Mouse (Mus musculus) small intestine, adult 2 months (tissue): ENCODE measurements around the gene Kcnip3. TPM values are rescaled to one million over a fixed set of nuclear protein-coding genes. Genes with fewer than 3 reads are reported as not detected.

Experiments
- H3K27ac ChIP-seq: fragments of 200-500 bp; 2 replicates; pipeline ENCODE4 v1.5.1; 2012; ENCODE audit warnings: low read depth, low read length, control low read depth, inconsistent platforms; ENCODE audit not compliant: insufficient read depth
- H3K27me3 ChIP-seq: fragments of 200-500 bp; 2 replicates; pipeline ENCODE4 v1.6.1; 2012; ENCODE audit warnings: mild to moderate bottlenecking, moderate library complexity, low read length, inconsistent platforms; ENCODE audit not compliant: control insufficient read depth, insufficient read depth
- H3K36me3 ChIP-seq: fragments of 200-500 bp; 2 replicates; pipeline ENCODE4 v1.6.1; 2012; ENCODE audit warnings: mild to moderate bottlenecking, low read length, control low read depth, inconsistent platforms; ENCODE audit not compliant: control insufficient read depth, insufficient read depth
- H3K4me1 ChIP-seq: fragments of 200-500 bp; 2 replicates; pipeline ENCODE4 v1.6.1; 2012; ENCODE audit warnings: low read length, inconsistent platforms, mixed read lengths; ENCODE audit not compliant: control insufficient read depth, insufficient read depth, insufficient read length
- H3K4me3 ChIP-seq: fragments of 200-500 bp; 2 replicates; pipeline ENCODE4 v1.5.1; 2012; ENCODE audit warnings: low read depth, mild to moderate bottlenecking, control low read depth, inconsistent platforms, low read length, moderate library complexity
- CTCF ChIP-seq: fragments of 200-500 bp; IDR thresholded peaks from 2 replicates; pipeline ENCODE4 v1.5.1; 2012; ENCODE audit warnings: low read depth, mild to moderate bottlenecking, control low read depth, inconsistent platforms, low read length, moderate library complexity, mixed read lengths; ENCODE audit not compliant: insufficient replicate concordance, insufficient read length; ENCODE audit errors: extremely low read depth
- POLR2A ChIP-seq: fragments of 200-500 bp; IDR thresholded peaks from 2 replicates; pipeline ENCODE4 v1.6.1; 2012; ENCODE audit warnings: low read depth, mild to moderate bottlenecking, control low read depth, inconsistent platforms, low read length, moderate library complexity
- WGBS: fragments of 180-500 bp; shearing (Covaris S2); methylation state at CpG from one replicate; pipeline ENCODE4 v1.1.7; 2018; 5-methylcytosine and 5-hydroxymethylcytosine counted together
- polyA plus RNA-seq: library from polyadenylated mRNA; depleted of rRNA; stranded (reverse); fragments of >200 nt; gene quantifications from 2 replicates; pipeline ENCODE4 v1.2.3, GENCODE M21; 2012

The Kcnip3 gene
- polyA plus RNA-seq, 1 experiment = 2.4 TPM

DNA sequence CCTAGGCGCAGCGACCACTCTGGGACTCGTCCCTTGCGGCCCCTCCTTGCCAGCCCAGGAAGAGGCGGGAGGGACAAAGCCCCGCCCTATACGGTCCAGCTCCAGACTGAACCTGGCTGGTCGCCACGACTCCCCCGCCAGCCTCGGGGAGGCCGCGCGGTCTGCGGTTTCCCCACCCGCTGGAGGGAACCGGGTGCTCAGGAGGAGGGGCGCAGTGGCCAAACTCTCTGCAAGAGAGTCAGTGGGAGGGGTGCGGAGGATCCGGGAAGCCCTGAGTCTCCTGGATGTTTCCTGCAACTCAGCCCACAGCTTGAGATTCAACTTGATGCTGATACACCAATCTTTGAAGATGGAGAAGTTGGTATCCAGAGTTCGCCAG, 39.4 kb downstream of the Kcnip3 start:
- H3K27me3 ChIP-seq = peaks cover 22% of the 10 kb centered on the region
- H3K4me1 ChIP-seq = peaks cover 4% of the 10 kb centered on the region
- no peaks in the 10 kb centered on the region for H3K36me3 ChIP-seq
- under 1% methylated on average over 21 of the region's 21 CpGs for WGBS
- TF ChIP-seq CTCF (no peak), POLR2A (no peak)
- peak overlapping the region; percentile 26; the same call in 1 of the 2 replicates for H3K27ac ChIP-seq
- H3K4me3 ChIP-seq = peak overlapping the region; percentile 58

DNA sequence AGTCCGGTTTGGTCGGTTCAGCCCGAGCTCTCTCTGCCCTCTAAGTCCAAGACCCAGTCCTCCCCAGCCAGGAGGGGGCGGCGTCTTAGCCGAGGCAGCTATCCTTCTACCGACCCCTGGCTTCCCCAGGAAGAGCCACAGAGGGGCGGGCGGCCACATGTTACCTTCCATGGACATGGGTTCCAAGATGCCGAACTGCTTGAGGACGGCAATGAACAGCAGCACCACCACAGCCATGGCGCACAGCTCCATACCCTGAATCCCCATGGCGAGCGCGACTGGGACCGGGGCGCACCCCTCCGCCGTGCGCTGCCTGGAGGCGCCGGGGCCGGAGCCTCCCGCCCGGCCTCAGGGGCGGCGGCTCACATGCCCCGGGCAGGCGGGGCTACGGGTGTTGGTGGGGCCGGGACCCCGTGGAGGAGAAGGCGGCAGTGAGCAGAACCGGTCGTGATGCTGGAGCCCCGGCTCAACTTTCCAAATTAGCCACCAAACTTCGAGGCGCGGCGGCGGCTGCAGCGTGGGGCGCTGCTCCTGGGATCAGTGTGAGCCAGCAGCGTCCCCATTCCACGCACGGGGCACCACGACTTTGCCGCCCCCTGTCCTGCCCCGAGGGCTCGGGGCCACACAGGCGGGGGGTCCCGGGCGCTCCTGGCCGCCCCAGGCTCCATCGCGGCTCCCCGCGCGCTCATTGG, 39.9 kb downstream of the Kcnip3 start:
- H3K4me3 ChIP-seq = peak overlapping the region; percentile 58
- H3K27me3 ChIP-seq = peaks cover 22% of the 10 kb centered on the region
- H3K4me1 ChIP-seq = peaks cover 4% of the 10 kb centered on the region
- no peak overlapping the region for H3K27ac ChIP-seq
- no peak for TF ChIP-seq CTCF
- no peak for TF ChIP-seq POLR2A
- no peaks in the 10 kb centered on the region for H3K36me3 ChIP-seq
- WGBS = 3% methylated on average over 59 of the region's 59 CpGs

DNA sequence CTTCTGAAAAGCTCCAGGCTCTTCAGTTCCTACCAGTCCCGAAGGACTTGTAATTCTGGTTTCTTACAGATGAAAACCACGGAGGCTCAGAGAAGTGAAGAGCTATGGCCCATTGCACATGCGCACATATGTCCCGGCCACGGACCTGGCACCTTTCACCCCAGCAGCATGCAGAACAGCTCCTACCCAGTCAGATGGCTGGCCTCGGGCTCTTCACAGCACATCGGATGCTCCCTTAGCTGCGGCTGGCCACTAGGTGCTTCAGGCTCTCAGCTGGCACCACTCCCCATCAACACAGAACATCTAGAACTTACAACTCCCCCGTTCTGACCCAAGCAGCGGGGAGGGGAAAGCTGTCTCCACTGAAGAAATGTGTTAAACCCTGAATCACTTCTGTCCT, 42.1 kb downstream of the Kcnip3 start:
- Histone ChIP-seq H3K36me3 (no peaks in the 10 kb centered on the region), H3K27me3 (peaks cover 22% of the 10 kb centered on the region), H3K4me3 (no peak overlapping the region), H3K27ac (no peak overlapping the region), H3K4me1 (peaks cover 4% of the 10 kb centered on the region)
- 62% methylated on average over 10 of the region's 10 CpGs for WGBS
- TF ChIP-seq CTCF (no peak), POLR2A (no peak)

DNA sequence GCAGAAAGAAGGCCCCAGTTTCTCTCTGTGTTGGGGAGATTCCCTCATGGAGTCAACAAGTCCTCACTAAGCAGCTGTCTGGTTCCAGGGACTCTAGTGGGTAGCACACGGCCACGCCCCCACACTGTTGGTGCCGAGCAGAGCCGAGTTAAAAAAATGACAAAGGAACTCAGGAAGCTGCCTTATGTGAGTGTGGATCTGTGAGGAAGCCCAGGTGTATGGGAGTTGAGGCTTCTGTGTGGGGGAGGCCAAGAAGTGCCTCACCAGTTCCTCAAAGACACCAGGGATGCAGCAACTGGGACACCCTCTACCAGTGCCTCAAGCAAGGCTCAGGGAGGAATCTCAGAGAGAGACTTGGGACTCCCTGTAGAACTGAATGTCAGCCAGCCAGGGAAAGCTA, 42.7 kb downstream of the Kcnip3 start:
- Histone ChIP-seq H3K27ac (no peak overlapping the region), H3K4me1 (peaks cover 2% of the 10 kb centered on the region; the same call in 1 of the 2 replicates), H3K27me3 (peaks cover 22% of the 10 kb centered on the region), H3K36me3 (no peaks in the 10 kb centered on the region), H3K4me3 (no peak overlapping the region)
- 69% methylated on average over 4 of the region's 4 CpGs for WGBS
- no peak for TF ChIP-seq CTCF

DNA sequence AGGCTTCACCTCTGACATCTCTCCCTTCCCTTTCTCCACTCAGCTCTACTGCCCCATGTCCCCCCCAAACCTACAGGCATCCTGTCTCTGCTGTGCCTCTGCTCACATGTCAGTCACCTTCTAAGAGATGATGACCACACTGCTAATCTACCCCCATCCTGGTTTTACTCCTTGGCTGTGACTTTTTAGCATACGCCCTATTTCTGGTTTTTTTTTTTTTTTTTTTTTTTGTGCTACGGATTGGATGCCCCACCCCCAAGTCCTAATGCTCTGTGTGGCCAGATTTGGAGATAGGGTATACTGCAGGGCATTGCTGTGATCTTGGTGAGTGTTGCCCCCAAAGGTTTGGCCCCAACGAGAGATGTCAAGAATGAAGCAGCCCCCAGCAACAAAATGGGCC, 49.6 kb downstream of the Kcnip3 start:
- TF ChIP-seq POLR2A (no peak), CTCF (no peak)
- no peaks in the 10 kb centered on the region for H3K36me3 ChIP-seq
- H3K4me3 ChIP-seq = no peak overlapping the region
- H3K4me1 ChIP-seq = no peaks in the 10 kb centered on the region
- no peaks in the 10 kb centered on the region for H3K27me3 ChIP-seq
- 44% methylated on average over 3 of the region's 3 CpGs for WGBS
- no peak overlapping the region for H3K27ac ChIP-seq

DNA sequence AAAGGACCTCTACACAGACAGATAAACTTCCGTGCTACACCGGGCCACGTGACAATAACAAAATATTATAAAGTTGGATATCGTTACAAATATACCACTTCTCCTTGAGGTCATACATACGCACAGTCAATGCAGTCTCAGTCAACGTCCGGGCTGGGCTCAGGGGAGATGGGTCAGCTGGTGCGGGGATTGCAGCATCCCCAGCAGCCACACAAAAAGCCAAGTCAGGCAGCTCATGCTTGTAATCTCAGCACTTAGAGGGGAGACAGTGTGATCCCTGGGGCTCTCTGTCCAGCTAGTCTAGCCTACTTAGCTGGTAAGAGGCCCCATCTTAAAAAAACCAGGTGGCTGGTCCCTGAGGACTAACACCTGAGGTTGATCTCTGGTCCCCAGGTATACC, 50.6 kb downstream of the Kcnip3 start:
- Histone ChIP-seq H3K4me3 (no peak overlapping the region), H3K36me3 (no peaks in the 10 kb centered on the region), H3K27ac (no peak overlapping the region), H3K27me3 (no peaks in the 10 kb centered on the region), H3K4me1 (no peaks in the 10 kb centered on the region)
- 83% methylated on average over 8 of the region's 8 CpGs for WGBS
- TF ChIP-seq POLR2A (no peak), CTCF (no peak)

DNA sequence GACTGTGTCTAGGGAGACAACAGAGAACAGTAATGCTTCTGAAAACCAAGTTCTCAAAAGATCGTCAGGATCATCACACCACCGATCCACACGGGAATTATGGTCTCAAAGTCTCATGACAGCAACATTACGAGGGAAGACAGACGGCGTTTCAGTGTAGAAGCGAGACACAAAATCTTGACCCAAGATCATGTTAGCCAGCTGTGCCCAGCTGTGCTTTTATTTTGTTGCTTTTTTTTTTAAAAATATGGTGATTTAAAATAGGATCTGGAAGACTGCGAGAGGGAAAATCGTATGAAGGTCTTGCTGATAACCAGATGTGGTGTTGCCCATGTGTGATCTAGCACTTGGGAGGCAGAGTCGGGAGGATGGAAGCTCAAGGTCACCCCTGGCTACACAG, 51.2 kb downstream of the Kcnip3 start:
- Histone ChIP-seq H3K4me3 (no peak overlapping the region), H3K27ac (no peak overlapping the region), H3K4me1 (no peaks in the 10 kb centered on the region), H3K27me3 (no peaks in the 10 kb centered on the region), H3K36me3 (no peaks in the 10 kb centered on the region)
- TF ChIP-seq POLR2A (no peak), CTCF (no peak)
- 75% methylated on average over 10 of the region's 10 CpGs for WGBS

DNA sequence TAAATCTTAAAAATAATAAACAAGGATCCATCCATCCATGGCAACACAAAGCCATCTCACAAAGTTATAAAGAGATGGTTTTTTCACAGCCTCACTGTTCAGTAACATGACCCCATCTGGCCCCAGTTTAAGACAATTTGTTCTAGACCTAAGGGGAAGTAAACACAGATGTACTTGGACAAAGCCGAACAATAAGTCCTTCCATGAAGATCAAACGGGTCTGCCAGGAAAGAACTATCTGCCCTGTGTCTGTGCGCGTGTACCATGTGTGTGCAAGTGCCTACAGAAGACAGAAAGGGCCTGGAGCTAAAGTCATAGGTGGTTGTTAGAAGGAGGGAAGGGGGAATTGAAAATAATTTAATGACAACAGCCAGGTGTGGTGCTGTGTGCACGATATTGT, 51.7 kb downstream of the Kcnip3 start:
- H3K4me3 ChIP-seq = no peak overlapping the region
- no peak overlapping the region for H3K27ac ChIP-seq
- H3K27me3 ChIP-seq = no peaks in the 10 kb centered on the region
- TF ChIP-seq POLR2A = no peak
- no peak for TF ChIP-seq CTCF
- no peaks in the 10 kb centered on the region for H3K4me1 ChIP-seq
- 75% methylated on average over 5 of the region's 5 CpGs for WGBS
- no peaks in the 10 kb centered on the region for H3K36me3 ChIP-seq
